Mouse (Mus musculus) subcutaneous adipose tissue, adult 2 months (tissue): Measurements from ENCODE around the gene Lamtor4. TPM values are rescaled to one million over a fixed set of nuclear protein-coding genes. Genes with fewer than 3 reads are reported as not detected.

ENCODE experiments used
- polyA plus RNA-seq: library from polyadenylated mRNA; depleted of rRNA; stranded (reverse); fragments of >200 nt; gene quantifications from 2 replicates; pipeline ENCODE4 v1.2.3, GENCODE M21; 2012; ENCODE audit warnings: low replicate concordance; rRNA removed

Gene Lamtor4
- 232 and 331 TPM in 2 replicates for polyA plus RNA-seq

DNA sequence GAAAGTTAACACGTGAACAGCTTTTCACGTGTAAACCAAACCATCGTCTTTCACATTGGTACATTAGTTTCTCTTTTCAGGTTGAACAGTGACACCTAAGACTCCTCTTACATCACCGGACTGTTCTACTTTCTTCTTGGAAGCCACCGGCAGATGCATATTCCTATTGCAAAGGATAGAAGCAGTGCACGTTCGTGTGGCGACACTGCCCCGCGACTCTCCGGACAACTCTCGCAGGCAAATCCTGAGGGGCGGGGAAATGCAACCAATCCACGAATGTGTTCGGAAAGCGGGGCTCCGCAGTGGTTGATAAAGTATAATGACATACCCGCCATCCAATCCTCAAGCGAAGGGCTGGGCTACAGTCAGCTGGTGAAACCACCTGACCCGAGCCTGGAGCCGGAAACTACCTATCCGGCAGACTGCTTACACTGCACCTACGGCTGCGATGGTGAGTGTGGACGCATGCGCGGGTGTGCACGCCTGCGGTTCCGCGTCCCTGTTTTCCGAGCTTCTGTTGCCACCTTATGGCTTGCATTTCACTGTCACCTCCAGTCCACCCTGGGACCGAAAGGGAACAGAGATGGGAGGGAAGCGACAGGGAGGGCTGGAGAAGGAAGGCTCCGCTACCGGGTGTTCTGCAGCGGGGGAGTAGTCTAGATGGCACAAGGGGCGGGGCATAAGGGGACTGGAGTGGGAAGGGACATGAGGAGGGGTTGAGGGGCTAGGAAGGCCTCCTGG, at the start of gene Lamtor4:
Gene Lamtor4 (plus strand): TSS at position 130 of the 741 bp plus-strand sequence.

GRCm38 (mm10) chr5:138225700-138226099, 29.6 kb upstream of the Lamtor4 start, which contains the start of gene Nxpe5:
Gene Nxpe5, plus strand, starts transcription at chr5:138225898.

GRCm38 (mm10) chr5:138263260-138264206, 8.3 kb downstream of the Lamtor4 start, which contains the start of gene BC037034:
Gene BC037034, minus strand, starts transcription at chr5:138264033.

DNA sequence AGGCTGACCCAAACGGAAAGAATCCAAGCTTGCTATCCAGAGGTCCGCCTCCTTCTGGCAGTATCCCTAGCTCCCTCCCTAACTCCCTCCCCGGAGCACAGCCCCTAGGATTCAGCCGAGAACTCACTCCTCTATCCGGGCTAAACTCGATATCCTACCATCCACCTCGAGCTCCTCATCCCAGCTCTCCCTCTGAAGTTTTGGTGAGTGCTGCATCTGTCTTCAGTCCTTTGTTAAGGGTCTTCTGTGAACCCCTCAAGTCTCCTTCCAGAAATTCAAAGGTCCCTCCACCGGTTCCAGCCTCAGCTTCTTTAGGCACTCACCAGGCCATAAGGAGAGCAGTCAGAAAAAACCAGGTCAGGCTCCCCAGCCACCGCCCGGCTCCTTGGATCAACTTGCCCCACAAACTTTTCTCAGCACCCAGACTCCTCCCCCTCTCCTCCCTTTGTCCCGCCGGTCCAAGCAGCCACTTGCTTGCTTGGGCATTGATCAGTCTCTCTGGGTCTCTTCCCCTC, 17.2 kb downstream of the Lamtor4 start, which contains the start of gene Gal3st4:
Gene Gal3st4 (minus strand): TSS at position 432 of the 515 bp plus-strand sequence.

DNA sequence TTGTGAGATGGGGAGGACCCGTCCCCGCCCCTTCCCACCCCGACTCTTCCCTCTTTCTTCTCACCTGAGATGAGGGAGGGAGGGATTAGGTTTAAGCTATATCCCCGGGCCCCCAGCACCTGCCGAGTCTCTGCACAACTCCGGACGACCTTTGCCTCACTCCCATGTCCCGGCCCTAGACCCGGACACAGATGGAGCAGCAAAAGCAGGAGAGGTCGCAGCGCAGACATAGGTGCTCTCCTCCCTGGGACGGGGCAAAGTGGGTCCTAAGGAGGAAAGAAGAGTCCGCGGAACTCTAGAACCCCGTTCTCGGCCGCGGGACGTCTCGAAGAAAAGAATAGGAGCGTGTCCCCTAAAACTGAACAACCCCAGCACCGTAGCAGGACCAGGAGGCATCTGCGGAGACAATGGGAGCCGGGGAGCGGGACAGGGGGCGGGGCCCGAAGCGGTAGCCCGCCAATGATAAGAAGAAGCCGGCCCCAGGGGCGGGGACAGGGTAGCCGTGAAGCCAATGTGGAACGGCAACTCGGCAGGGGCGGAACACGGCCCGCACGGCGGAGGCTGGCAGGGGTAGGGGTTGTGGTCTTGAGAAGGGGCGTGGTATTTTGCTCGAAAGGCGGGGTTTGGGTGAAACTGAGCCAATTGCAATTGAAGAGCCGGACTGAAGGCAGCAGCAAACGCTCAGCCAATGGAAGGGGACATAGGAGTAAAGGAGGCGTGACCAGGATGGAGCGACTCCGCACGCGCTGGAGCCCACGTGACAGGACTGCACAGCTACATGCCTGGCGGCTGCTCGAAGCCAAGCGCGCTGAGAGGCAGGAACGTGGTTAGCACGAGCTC, 24.5 kb downstream of the Lamtor4 start, which contains the start of the genes Gm43720, Gpc2 and Stag3:
Gene Gm43720 (minus strand): TSS at position 374 of the 840 bp plus-strand sequence.
Gene Gpc2 (minus strand): TSS at position 421 of the 840 bp plus-strand sequence.
Gene Stag3 (plus strand): TSS at position 656 of the 840 bp plus-strand sequence.

Other genes starting within 250 kb of the Lamtor4 start
- not detected in 2 replicates for gene Smok3a, start 234.2 kb upstream of the Lamtor4 start, polyA plus RNA-seq
- not detected in 2 replicates for gene Smok3b, start 234.1 kb upstream of the Lamtor4 start, polyA plus RNA-seq
- gene Smok3c, start 202.3 kb upstream of the Lamtor4 start, polyA plus RNA-seq: not detected in 2 replicates
- gene Zkscan1, start 170.4 kb upstream of the Lamtor4 start, polyA plus RNA-seq: 4.7 and 8.3 TPM in 2 replicates
- 8.7 and 12.5 TPM in 2 replicates for gene Zscan21, start 138.6 kb upstream of the Lamtor4 start, polyA plus RNA-seq
- gene Zfp113, start 99.7 kb upstream of the Lamtor4 start, polyA plus RNA-seq: 2.4 and 4.2 TPM in 2 replicates
- gene Cops6, start 94.4 kb upstream of the Lamtor4 start, polyA plus RNA-seq: 122 and 145 TPM in 2 replicates
- gene Ap4m1, start 83.5 kb upstream of the Lamtor4 start, polyA plus RNA-seq: 66.6 and 72.1 TPM in 2 replicates
- 20.3 and 54.7 TPM in 2 replicates for gene Mcm7, start 83.1 kb upstream of the Lamtor4 start, polyA plus RNA-seq
- 52.1 and 79.8 TPM in 2 replicates for gene Taf6, start 68.0 kb upstream of the Lamtor4 start, polyA plus RNA-seq
- gene Cnpy4, start 68.0 kb upstream of the Lamtor4 start, polyA plus RNA-seq: 8.0 and 11.5 TPM in 2 replicates
- gene Mblac1, start 61.2 kb upstream of the Lamtor4 start, polyA plus RNA-seq: 7.2 and 8.4 TPM in 2 replicates
- 3.7 and 5.3 TPM in 2 replicates for gene Nxpe5, start 29.6 kb upstream of the Lamtor4 start, polyA plus RNA-seq
- 38.8 and 71.4 TPM in 2 replicates for gene BC037034, start 8.6 kb downstream of the Lamtor4 start, polyA plus RNA-seq
- gene Gal3st4, start 17.4 kb downstream of the Lamtor4 start, polyA plus RNA-seq: 0.80 and 5.2 TPM in 2 replicates
- gene Gm43720, start 24.5 kb downstream of the Lamtor4 start, polyA plus RNA-seq: 0.01 TPM in 1 of 2 replicates, not detected in the other
- 6.5 and 27.6 TPM in 2 replicates for gene Gpc2, start 24.5 kb downstream of the Lamtor4 start, polyA plus RNA-seq
- gene Stag3, start 24.8 kb downstream of the Lamtor4 start, polyA plus RNA-seq: 1.2 and 1.4 TPM in 2 replicates
- 0.29 and 2.0 TPM in 2 replicates for gene Pvrig, start 86.5 kb downstream of the Lamtor4 start, polyA plus RNA-seq
- 3.6 and 6.4 TPM in 2 replicates for gene Zfp157, start 186.0 kb downstream of the Lamtor4 start, polyA plus RNA-seq